Mouse (Mus musculus) stomach, embryonic 15.5 days (tissue): Measurements from ENCODE around the gene Agap1. TPM values are rescaled to one million over a fixed set of nuclear protein-coding genes. Genes with fewer than 3 reads are reported as not detected.
A peak's percentile ranks its signal among the peaks of the same experiment; 100 is the strongest.

Experiments
- ATAC-seq: fragments of 200-750 bp; cut with Nextera tagmentation; 2 replicates; pipeline ENCODE4 v1.8.0; 2017; ENCODE audit warnings: low read depth, moderate number of reproducible peaks, moderate TSS enrichment; ENCODE audit not compliant: insufficient read depth, low FRiP score
- H3K27ac ChIP-seq: fragments of 300-500 bp; sonication (generic); 2 replicates; pipeline ENCODE4 v1.5.1; 2015; ENCODE audit warnings: mild to moderate bottlenecking, inconsistent platforms
- H3K27me3 ChIP-seq: fragments of 300-500 bp; sonication (generic); replicated peaks from 2 replicates; pipeline ENCODE4 v1.6.1; 2015; ENCODE audit warnings: inconsistent platforms
- H3K36me3 ChIP-seq: fragments of 300-500 bp; sonication (generic); 2 replicates; pipeline ENCODE4 v1.6.1; 2015; ENCODE audit warnings: inconsistent platforms
- H3K4me1 ChIP-seq: fragments of 300-500 bp; sonication (generic); 2 replicates; pipeline ENCODE4 v1.6.1; 2015; ENCODE audit warnings: inconsistent platforms
- H3K4me2 ChIP-seq: fragments of 300-500 bp; sonication (generic); 2 replicates; pipeline ENCODE4 v1.6.1; 2015; ENCODE audit warnings: mild to moderate bottlenecking, inconsistent platforms
- H3K4me3 ChIP-seq: fragments of 300-500 bp; sonication (generic); replicated peaks from 2 replicates; pipeline ENCODE4 v1.5.1; 2015; ENCODE audit warnings: inconsistent platforms
- H3K9ac ChIP-seq: fragments of 300-500 bp; sonication (generic); 2 replicates; pipeline ENCODE4 v1.6.1; 2015; ENCODE audit warnings: inconsistent platforms
- H3K9me3 ChIP-seq: fragments of 300-500 bp; sonication (generic); 2 replicates; pipeline ENCODE4 v1.6.1; 2016; ENCODE audit warnings: inconsistent platforms
- WGBS: fragments of 180-500 bp; shearing (Covaris S2); methylation state at CpG from one replicate; pipeline ENCODE4 v1.1.7; 2015; 5-methylcytosine and 5-hydroxymethylcytosine counted together
- polyA plus RNA-seq: library from polyadenylated mRNA; unstranded; fragments of >200 nt; fragmentation: Nextera tagmentation; extraction: Ambion mirVana; gene quantifications from 2 replicates; pipeline ENCODE4 v1.2.1, GENCODE M21; 2015

Agap1 gene
- polyA plus RNA-seq, 1 experiment from 2014 or later: 9.3 TPM

DNA sequence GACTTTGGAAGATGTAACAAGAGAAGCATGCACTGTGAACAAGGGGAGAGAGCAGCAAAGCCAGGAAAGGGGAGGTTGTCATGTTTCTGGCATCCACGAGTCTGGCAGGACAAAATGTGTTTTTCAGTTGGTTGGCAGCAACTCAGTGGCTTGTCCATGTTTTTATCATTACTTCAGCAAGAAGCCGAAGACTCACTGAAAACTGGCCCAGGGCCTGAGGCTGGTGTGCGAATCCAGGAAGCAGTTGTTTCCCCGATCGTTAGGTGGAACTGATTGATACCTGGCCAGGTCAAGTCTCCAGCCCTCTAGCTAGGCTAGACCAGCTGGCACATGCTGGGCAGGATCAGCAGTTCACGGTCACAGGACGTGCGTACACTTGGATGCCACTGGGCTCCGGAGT lies 162.7 kb downstream of the Agap1 start:
- Histone ChIP-seq H3K27ac (no peak overlapping the region), H3K4me2 (no peak overlapping the region), H3K36me3 (0 out of 2 replicates have a peak, but pooled peaks cover 4% of the 10 kb centered on the region), H3K9ac (no peak overlapping the region), H3K4me1 (0 out of 2 replicates have a peak, but pooled peaks cover 6% of the 10 kb centered on the region), H3K27me3 (no peaks in the 10 kb centered on the region), H3K9me3 (no peaks in the 10 kb centered on the region), H3K4me3 (no peak overlapping the region)
- no peak for ATAC-seq
- 80% methylated on average over 9 of the region's 9 CpGs for WGBS

- H3K36me3 ChIP-seq: 0 out of 2 replicates have a peak, but pooled peaks cover 4% of the 10 kb centered on the region
- no peak for ATAC-seq
- no peak overlapping the region for H3K4me2 ChIP-seq
- WGBS: 70% methylated on average over 2 of the region's 2 CpGs
- no peaks in the 10 kb centered on the region for H3K27me3 ChIP-seq
- H3K9me3 ChIP-seq: no peaks in the 10 kb centered on the region
- H3K4me1 ChIP-seq: 0 out of 2 replicates have a peak, but pooled peaks cover 6% of the 10 kb centered on the region
- H3K4me3 ChIP-seq: no peak overlapping the region
- H3K9ac ChIP-seq: no peak overlapping the region
- no peak overlapping the region for H3K27ac ChIP-seq
Observed at GRCm38 (mm10) chr1:89619963-89620362, 165.4 kb downstream of the Agap1 start.

GRCm38 (mm10) chr1:89621014-89621791 lies 166.6 kb downstream of the Agap1 start:
- ATAC-seq: 0 out of 2 replicates have a peak, but pooled peaks have one; percentile 39

DNA sequence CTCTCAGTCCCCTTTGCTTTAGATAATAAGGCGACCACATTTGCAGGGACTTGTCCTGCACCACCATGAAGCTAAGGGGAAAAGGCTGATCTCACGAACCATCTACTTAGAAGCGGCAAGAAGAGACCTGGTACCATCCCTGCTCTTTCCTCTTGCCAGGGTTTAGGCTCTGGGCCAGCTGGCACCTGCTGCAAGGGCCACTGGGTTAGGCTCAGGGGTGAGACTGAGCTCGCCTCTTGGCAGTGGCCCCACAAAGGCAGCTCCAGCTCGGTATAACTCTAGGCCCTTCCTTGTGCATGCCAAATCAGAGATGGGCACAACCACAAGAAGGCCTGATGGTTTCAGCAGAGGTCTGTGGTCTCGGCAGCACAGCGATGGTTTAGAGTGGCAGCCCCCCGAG lies 167.3 kb downstream of the Agap1 start:
- Histone ChIP-seq H3K9ac (no peak overlapping the region), H3K27ac (no peak overlapping the region), H3K9me3 (no peaks in the 10 kb centered on the region), H3K36me3 (no peaks in the 10 kb centered on the region), H3K4me2 (no peak overlapping the region), H3K27me3 (no peaks in the 10 kb centered on the region), H3K4me1 (no peaks in the 10 kb centered on the region), H3K4me3 (no peak overlapping the region)
- ATAC-seq: no peak
- WGBS: 79% methylated on average over 8 of the region's 8 CpGs

More at GRCm38 (mm10) chr1:89621014-89621791, 166.6 kb downstream of the Agap1 start:
- H3K4me3 ChIP-seq: no peak overlapping the region
- H3K9ac ChIP-seq: no peak overlapping the region
- H3K27me3 ChIP-seq: no peaks in the 10 kb centered on the region
- WGBS: 44% methylated on average over 7 of the region's 8 CpGs
- 0 out of 2 replicates have a peak, but pooled peaks cover 4% of the 10 kb centered on the region for H3K4me1 ChIP-seq
- no peaks in the 10 kb centered on the region for H3K9me3 ChIP-seq
- no peaks in the 10 kb centered on the region for H3K36me3 ChIP-seq
- no peak overlapping the region for H3K27ac ChIP-seq
- H3K4me2 ChIP-seq: no peak overlapping the region

- Histone ChIP-seq H3K4me1 (no peaks in the 10 kb centered on the region), H3K27me3 (no peaks in the 10 kb centered on the region), H3K9ac (no peak overlapping the region), H3K27ac (no peak overlapping the region), H3K4me3 (no peak overlapping the region), H3K36me3 (no peaks in the 10 kb centered on the region), H3K4me2 (no peak overlapping the region), H3K9me3 (no peaks in the 10 kb centered on the region)
- WGBS: 80% methylated on average over 7 of the region's 7 CpGs
- ATAC-seq: no peak
Observed at GRCm38 (mm10) chr1:89622801-89623200, 168.2 kb downstream of the Agap1 start.

DNA sequence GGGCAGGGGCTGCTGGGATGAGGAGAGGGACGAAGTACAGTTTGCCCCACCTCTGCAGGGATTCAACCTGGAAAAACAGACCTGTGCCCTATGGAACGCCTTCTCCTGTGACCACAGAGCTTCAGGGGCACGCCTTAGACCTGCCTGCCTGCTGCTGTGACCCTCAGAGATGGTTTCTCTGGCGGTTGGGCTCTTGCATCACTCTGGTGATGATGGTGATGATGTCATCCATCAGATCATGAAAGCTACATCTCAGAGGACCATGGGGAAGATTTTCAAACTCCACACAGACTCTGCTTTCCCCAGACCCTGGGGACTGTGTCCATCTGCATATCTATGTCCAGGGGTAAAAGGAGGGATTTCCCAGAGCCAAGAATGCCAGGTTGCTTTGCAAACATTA lies 170.7 kb downstream of the Agap1 start:
- Histone ChIP-seq H3K27me3 (no peaks in the 10 kb centered on the region), H3K4me1 (no peaks in the 10 kb centered on the region), H3K9me3 (no peaks in the 10 kb centered on the region), H3K9ac (no peak overlapping the region), H3K4me3 (no peak overlapping the region), H3K4me2 (no peak overlapping the region), H3K36me3 (0 out of 2 replicates have a peak, but pooled peaks cover 5% of the 10 kb centered on the region), H3K27ac (no peak overlapping the region)
- WGBS: 84% methylated on average over 4 of the region's 4 CpGs
- ATAC-seq: no peak

DNA sequence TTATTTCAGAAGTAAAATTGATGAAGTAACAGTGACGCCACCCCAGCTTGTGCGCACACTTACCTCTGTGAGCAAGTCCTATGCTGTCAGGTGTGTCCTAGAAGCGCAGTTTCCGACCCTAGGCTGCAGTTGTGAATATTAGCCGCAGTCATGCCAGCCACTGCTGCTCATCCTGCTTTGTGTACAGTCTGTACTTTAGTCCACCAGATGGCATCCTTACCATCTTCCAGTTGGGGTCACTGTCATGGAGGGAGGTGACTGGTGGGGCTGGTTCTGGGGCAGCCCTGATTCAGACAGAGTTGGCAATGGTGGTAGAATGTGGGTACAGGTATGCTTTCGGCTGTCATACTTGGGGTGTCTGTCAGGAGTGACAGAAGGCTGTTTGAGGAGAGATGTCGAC lies 171.4 kb downstream of the Agap1 start:
- Histone ChIP-seq H3K36me3 (0 out of 2 replicates have a peak, but pooled peaks cover 5% of the 10 kb centered on the region), H3K4me2 (no peak overlapping the region), H3K4me3 (no peak overlapping the region), H3K9me3 (no peaks in the 10 kb centered on the region), H3K4me1 (no peaks in the 10 kb centered on the region), H3K27me3 (no peaks in the 10 kb centered on the region), H3K9ac (no peak overlapping the region), H3K27ac (no peak overlapping the region)
- ATAC-seq: no peak
- WGBS: 93% methylated on average over 7 of the region's 7 CpGs

- no peak for ATAC-seq
- Histone ChIP-seq H3K27me3 (no peaks in the 10 kb centered on the region), H3K4me2 (no peak overlapping the region), H3K36me3 (0 out of 2 replicates have a peak, but pooled peaks cover 5% of the 10 kb centered on the region), H3K27ac (no peak overlapping the region), H3K9me3 (no peaks in the 10 kb centered on the region), H3K9ac (no peak overlapping the region), H3K4me3 (no peak overlapping the region), H3K4me1 (no peaks in the 10 kb centered on the region)
- 71% methylated on average over 10 of the region's 10 CpGs for WGBS
Observed at GRCm38 (mm10) chr1:89626940-89627339, 172.3 kb downstream of the Agap1 start.

DNA sequence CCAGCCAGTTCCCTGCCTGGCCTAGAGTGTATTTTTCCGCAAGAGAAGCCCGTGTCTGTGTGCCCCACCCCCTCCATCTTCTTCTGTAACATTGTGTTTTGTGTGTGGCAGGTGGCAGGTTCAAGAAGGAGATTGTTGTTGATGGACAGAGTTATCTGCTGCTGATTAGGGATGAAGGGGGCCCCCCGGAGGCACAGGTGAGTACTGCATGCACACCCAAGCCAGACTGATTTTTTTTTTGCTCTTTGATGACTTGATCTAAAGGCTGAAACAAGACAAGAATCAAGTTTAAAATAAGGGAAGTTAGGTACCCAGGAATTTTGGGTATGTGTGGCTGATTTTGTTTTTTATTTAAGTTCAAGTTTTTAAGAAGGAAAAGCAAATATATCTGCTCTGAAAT lies 173.0 kb downstream of the Agap1 start:
- 70% methylated on average over 3 of the region's 3 CpGs for WGBS
- H3K27ac ChIP-seq: no peak overlapping the region
- no peak for ATAC-seq
- H3K9me3 ChIP-seq: no peaks in the 10 kb centered on the region
- no peak overlapping the region for H3K4me3 ChIP-seq
- no peaks in the 10 kb centered on the region for H3K27me3 ChIP-seq
- H3K36me3 ChIP-seq: 0 out of 2 replicates have a peak, but pooled peaks cover 5% of the 10 kb centered on the region
- no peaks in the 10 kb centered on the region for H3K4me1 ChIP-seq
- H3K9ac ChIP-seq: no peak overlapping the region
- H3K4me2 ChIP-seq: no peak overlapping the region

DNA sequence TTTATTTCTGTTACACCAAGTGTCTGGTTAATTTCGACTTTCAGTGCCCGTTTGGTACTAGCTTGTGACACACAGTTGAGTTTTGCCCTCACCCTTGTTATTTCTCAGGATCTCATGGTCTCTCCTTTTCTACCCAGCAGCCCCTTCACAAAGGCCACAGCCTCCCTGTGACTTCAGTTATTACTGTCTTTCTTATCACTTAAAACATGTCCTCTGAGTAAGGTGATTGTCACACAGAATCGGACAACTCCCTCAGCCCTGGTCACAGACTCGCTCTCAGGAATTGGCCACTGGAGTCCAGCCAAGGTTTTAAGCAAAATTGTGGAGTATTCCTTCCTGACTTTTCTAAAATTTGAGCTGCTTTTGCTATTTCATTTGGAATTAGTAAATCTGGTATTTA lies 176.2 kb downstream of the Agap1 start:
- 69% methylated on average over 4 of the region's 4 CpGs for WGBS
- no peak overlapping the region for H3K27ac ChIP-seq
- no peak overlapping the region for H3K9ac ChIP-seq
- ATAC-seq: no peak
- no peaks in the 10 kb centered on the region for H3K27me3 ChIP-seq
- H3K36me3 ChIP-seq: 0 out of 2 replicates have a peak, but pooled peaks cover 7% of the 10 kb centered on the region
- H3K4me1 ChIP-seq: no peaks in the 10 kb centered on the region
- no peak overlapping the region for H3K4me2 ChIP-seq
- H3K9me3 ChIP-seq: no peaks in the 10 kb centered on the region
- H3K4me3 ChIP-seq: no peak overlapping the region

GRCm38 (mm10) chr1:89631747-89632146 lies 177.1 kb downstream of the Agap1 start:
- no peak for ATAC-seq
- Histone ChIP-seq H3K27ac (no peak overlapping the region), H3K4me2 (no peak overlapping the region), H3K27me3 (no peaks in the 10 kb centered on the region), H3K9me3 (no peaks in the 10 kb centered on the region), H3K9ac (no peak overlapping the region), H3K4me3 (no peak overlapping the region), H3K4me1 (no peaks in the 10 kb centered on the region), H3K36me3 (0 out of 2 replicates have a peak, but pooled peaks cover 7% of the 10 kb centered on the region)
- 22% methylated on average over 1 of the region's 1 CpGs for WGBS

GRCm38 (mm10) chr1:89634055-89634454 lies 179.4 kb downstream of the Agap1 start:
- Histone ChIP-seq H3K4me1 (no peaks in the 10 kb centered on the region), H3K27ac (no peak overlapping the region), H3K9me3 (no peaks in the 10 kb centered on the region), H3K4me2 (no peak overlapping the region), H3K36me3 (0 out of 2 replicates have a peak, but pooled peaks cover 10% of the 10 kb centered on the region), H3K9ac (no peak overlapping the region), H3K4me3 (no peak overlapping the region), H3K27me3 (no peaks in the 10 kb centered on the region)
- WGBS: 74% methylated on average over 14 of the region's 14 CpGs
- no peak for ATAC-seq
